Mouse (Mus musculus): ENCODE results near the gene Mctp1. TPM values are rescaled to one million over a fixed set of nuclear protein-coding genes. Genes with fewer than 3 reads are reported as not detected.

Mctp1 gene
- polyA plus RNA-seq, 1 experiment: 7.2 TPM

GRCm38 (mm10) chr13:77002628-77003027, 618.3 kb downstream of the Mctp1 start:
- no peak overlapping the region for H3K4me3 ChIP-seq (replicated peaks; ENCODE audit: control insufficient read depth, low read depth, low read length)
- no peak for TF ChIP-seq POLR2A (IDR thresholded peaks at IDR 0.05; ENCODE audit: borderline replicate concordance, control insufficient read depth, low read depth, low read length)
- no peak for TF ChIP-seq CTCF (IDR thresholded peaks at IDR 0.05; ENCODE audit: control insufficient read depth, insufficient read depth, low read length)
- H3K4me1 ChIP-seq (ENCODE audit: control insufficient read depth, insufficient read depth, low read length): no peaks in the 10 kb centered on the region
- H3K27ac ChIP-seq (ENCODE audit: control insufficient read depth, insufficient read depth, low read depth, low read length, poor library complexity): no peak overlapping the region
- 94% methylated on average over 3 of the region's 3 CpGs for WGBS

GRCm38 (mm10) chr13:77003684-77004083, 619.3 kb downstream of the Mctp1 start:
- Histone ChIP-seq H3K4me1 (ENCODE audit: control insufficient read depth, insufficient read depth, low read length) (no peaks in the 10 kb centered on the region), H3K4me3 (replicated peaks; ENCODE audit: control insufficient read depth, low read depth, low read length) (no peak overlapping the region), H3K27ac (ENCODE audit: control insufficient read depth, insufficient read depth, low read depth, low read length, poor library complexity) (no peak overlapping the region)
- TF ChIP-seq POLR2A (IDR thresholded peaks at IDR 0.05; ENCODE audit: borderline replicate concordance, control insufficient read depth, low read depth, low read length) (no peak), CTCF (IDR thresholded peaks at IDR 0.05; ENCODE audit: control insufficient read depth, insufficient read depth, low read length) (no peak)
- WGBS: 86% methylated on average over 1 of the region's 1 CpGs

- Histone ChIP-seq H3K27ac (ENCODE audit: control insufficient read depth, insufficient read depth, low read depth, low read length, poor library complexity) (no peak overlapping the region), H3K4me1 (ENCODE audit: control insufficient read depth, insufficient read depth, low read length) (no peaks in the 10 kb centered on the region), H3K4me3 (replicated peaks; ENCODE audit: control insufficient read depth, low read depth, low read length) (no peak overlapping the region)
- TF ChIP-seq POLR2A (IDR thresholded peaks at IDR 0.05; ENCODE audit: borderline replicate concordance, control insufficient read depth, low read depth, low read length) (no peak), CTCF (IDR thresholded peaks at IDR 0.05; ENCODE audit: control insufficient read depth, insufficient read depth, low read length) (no peak)
- 77% methylated on average over 2 of the region's 2 CpGs for WGBS
Observed at GRCm38 (mm10) chr13:77018851-77019250, 634.5 kb downstream of the Mctp1 start.

GRCm38 (mm10) chr13:77029594-77029993, 645.3 kb downstream of the Mctp1 start:
- Histone ChIP-seq H3K4me3 (replicated peaks; ENCODE audit: control insufficient read depth, low read depth, low read length) (no peak overlapping the region), H3K4me1 (ENCODE audit: control insufficient read depth, insufficient read depth, low read length) (no peaks in the 10 kb centered on the region), H3K27ac (ENCODE audit: control insufficient read depth, insufficient read depth, low read depth, low read length, poor library complexity) (no peak overlapping the region)
- TF ChIP-seq CTCF (IDR thresholded peaks at IDR 0.05; ENCODE audit: control insufficient read depth, insufficient read depth, low read length): no peak
- TF ChIP-seq POLR2A (IDR thresholded peaks at IDR 0.05; ENCODE audit: borderline replicate concordance, control insufficient read depth, low read depth, low read length): no peak
- WGBS: 77% methylated on average over 5 of the region's 5 CpGs

GRCm38 (mm10) chr13:77043375-77043774, 659.0 kb downstream of the Mctp1 start:
- 65% methylated on average over 1 of the region's 1 CpGs for whole genome bisulfite sequencing
- no peak overlapping the region for H3K4me3 ChIP-seq (replicated peaks; ENCODE audit: control insufficient read depth, low read depth, low read length)
- no peaks in the 10 kb centered on the region for H3K4me1 ChIP-seq (ENCODE audit: control insufficient read depth, insufficient read depth, low read length)
- no peak for TF ChIP-seq CTCF (IDR thresholded peaks at IDR 0.05; ENCODE audit: control insufficient read depth, insufficient read depth, low read length)
- no peak for TF ChIP-seq POLR2A (IDR thresholded peaks at IDR 0.05; ENCODE audit: borderline replicate concordance, control insufficient read depth, low read depth, low read length)
- H3K27ac ChIP-seq (ENCODE audit: control insufficient read depth, insufficient read depth, low read depth, low read length, poor library complexity): no peak overlapping the region

- 85% methylated on average over 1 of the region's 1 CpGs for WGBS
Observed at GRCm38 (mm10) chr13:77045375-77045774, 661.0 kb downstream of the Mctp1 start.

GRCm38 (mm10) chr13:77046416-77046815, 662.1 kb downstream of the Mctp1 start:
- Histone ChIP-seq H3K4me3 (replicated peaks; ENCODE audit: control insufficient read depth, low read depth, low read length) (no peak overlapping the region), H3K27ac (ENCODE audit: control insufficient read depth, insufficient read depth, low read depth, low read length, poor library complexity) (no peak overlapping the region), H3K4me1 (ENCODE audit: control insufficient read depth, insufficient read depth, low read length) (no peaks in the 10 kb centered on the region)
- WGBS: 89% methylated on average over 10 of the region's 10 CpGs
- TF ChIP-seq CTCF (IDR thresholded peaks at IDR 0.05; ENCODE audit: control insufficient read depth, insufficient read depth, low read length) (no peak), POLR2A (IDR thresholded peaks at IDR 0.05; ENCODE audit: borderline replicate concordance, control insufficient read depth, low read depth, low read length) (no peak)

More at GRCm38 (mm10) chr13:77045375-77045774, 661.0 kb downstream of the Mctp1 start:
- H3K4me3 ChIP-seq (replicated peaks; ENCODE audit: control insufficient read depth, low read depth, low read length): no peak overlapping the region
- TF ChIP-seq POLR2A (IDR thresholded peaks at IDR 0.05; ENCODE audit: borderline replicate concordance, control insufficient read depth, low read depth, low read length) (no peak), CTCF (IDR thresholded peaks at IDR 0.05; ENCODE audit: control insufficient read depth, insufficient read depth, low read length) (no peak)
- H3K4me1 ChIP-seq (ENCODE audit: control insufficient read depth, insufficient read depth, low read length): no peaks in the 10 kb centered on the region
- no peak overlapping the region for H3K27ac ChIP-seq (ENCODE audit: control insufficient read depth, insufficient read depth, low read depth, low read length, poor library complexity)

- Histone ChIP-seq H3K4me1 (ENCODE audit: control insufficient read depth, insufficient read depth, low read length) (no peaks in the 10 kb centered on the region), H3K27ac (ENCODE audit: control insufficient read depth, insufficient read depth, low read depth, low read length, poor library complexity) (no peak overlapping the region), H3K4me3 (replicated peaks; ENCODE audit: control insufficient read depth, low read depth, low read length) (no peak overlapping the region)
- no peak for TF ChIP-seq CTCF (IDR thresholded peaks at IDR 0.05; ENCODE audit: control insufficient read depth, insufficient read depth, low read length)
- TF ChIP-seq POLR2A (IDR thresholded peaks at IDR 0.05; ENCODE audit: borderline replicate concordance, control insufficient read depth, low read depth, low read length): no peak
- WGBS: 89% methylated on average over 6 of the region's 6 CpGs
Observed at GRCm38 (mm10) chr13:77047179-77047931, 663.0 kb downstream of the Mctp1 start.
